Mouse (Mus musculus): ENCODE results near the gene Kcnip4. TPM values are rescaled to one million over a fixed set of nuclear protein-coding genes. Genes with fewer than 3 reads are reported as not detected.

Kcnip4 gene
- total RNA-seq, 2 experiments from 2014 or later, result 0.13 TPM; not detected in 1

- DNase-seq, result no peak
These were observed 280.3 kb downstream of the Kcnip4 start for GRCm38 (mm10) chr5:49244414-49244813.

- no peak for DNase-seq
These were observed 283.0 kb downstream of the Kcnip4 start for GRCm38 (mm10) chr5:49241708-49242107.

- no peak for DNase-seq
These were observed 323.4 kb downstream of the Kcnip4 start for GRCm38 (mm10) chr5:49201164-49201756.

GRCm38 (mm10) chr5:49188236-49188635, 336.5 kb downstream of the Kcnip4 start:
- no peak for DNase-seq

GRCm38 (mm10) chr5:49150116-49150811, 374.4 kb downstream of the Kcnip4 start:
- no peak for DNase-seq

GRCm38 (mm10) chr5:49149684-49150083, 375.0 kb downstream of the Kcnip4 start:
- DNase-seq, result no peak

GRCm38 (mm10) chr5:49095432-49095831, 429.3 kb downstream of the Kcnip4 start:
- DNase-seq, result no peak

GRCm38 (mm10) chr5:49094945-49095344, 429.8 kb downstream of the Kcnip4 start:
- DNase-seq, result no peak

- no peak for DNase-seq
These were observed 430.4 kb downstream of the Kcnip4 start for GRCm38 (mm10) chr5:49094306-49094705.

- DNase-seq, result peak; percentile 5
These were observed 434.5 kb downstream of the Kcnip4 start for GRCm38 (mm10) chr5:49090122-49090680.

- DNase-seq, result no peak
These were observed 459.1 kb downstream of the Kcnip4 start for GRCm38 (mm10) chr5:49065646-49066045.

GRCm38 (mm10) chr5:49058926-49059325, 465.8 kb downstream of the Kcnip4 start:
- DNase-seq, result no peak

- DNase-seq, result no peak
These were observed 466.9 kb downstream of the Kcnip4 start for GRCm38 (mm10) chr5:49057636-49058340.

- no peak for DNase-seq
These were observed 476.7 kb downstream of the Kcnip4 start for GRCm38 (mm10) chr5:49047960-49048359.

GRCm38 (mm10) chr5:49041259-49041845, 483.4 kb downstream of the Kcnip4 start:
- DNase-seq, result no peak

- no peak for DNase-seq
These were observed 527.3 kb downstream of the Kcnip4 start for GRCm38 (mm10) chr5:48997359-48997758.

GRCm38 (mm10) chr5:48989145-48989659, 535.5 kb downstream of the Kcnip4 start:
- DNase-seq, result no peak

GRCm38 (mm10) chr5:48942378-48943088, 582.2 kb downstream of the Kcnip4 start:
- no peak for DNase-seq

- DNase-seq, result no peak
These were observed 592.8 kb downstream of the Kcnip4 start for GRCm38 (mm10) chr5:48931881-48932280.

GRCm38 (mm10) chr5:48890216-48890615, 634.5 kb downstream of the Kcnip4 start:
- DNase-seq, result no peak

- DNase-seq, result no peak
These were observed 635.1 kb downstream of the Kcnip4 start for GRCm38 (mm10) chr5:48889395-48890194.
